Mouse (Mus musculus): ENCODE measurements around the gene Atp11b. TPM values are rescaled to one million over a fixed set of nuclear protein-coding genes. Genes with fewer than 3 reads are reported as not detected.

Gene Atp11b
- 30.9 TPM for polyA plus RNA-seq (2014; fragmentation: Illumina TruSeq; extraction: RNeasy Lipid Tissue Mini Kit (QIAGEN cat#74804); ENCODE audit: low read depth, low replicate concordance)

GRCm38 (mm10) chr3:35753825-35754767, at the start of gene Atp11b:
TSS of gene Atp11b (plus strand) at chr3:35754106.

Other genes with a start within 250 kb of the Atp11b start
- gene Dcun1d1, start 183.3 kb downstream of the Atp11b start, polyA plus RNA-seq (2014; fragmentation: Illumina TruSeq; extraction: RNeasy Lipid Tissue Mini Kit (QIAGEN cat#74804); ENCODE audit: low read depth, low replicate concordance) = 59.6 TPM
- gene Mccc1, start 246.6 kb downstream of the Atp11b start, polyA plus RNA-seq (2014; fragmentation: Illumina TruSeq; extraction: RNeasy Lipid Tissue Mini Kit (QIAGEN cat#74804); ENCODE audit: low read depth, low replicate concordance) = 76.3 TPM

All from adipose tissue, adult 10 weeks (tissue).